Mouse (Mus musculus) forebrain, embryonic 11.5 days (tissue): ENCODE data around the gene Ifitm7. TPM values are rescaled to one million over a fixed set of nuclear protein-coding genes. Genes with fewer than 3 reads are reported as not detected.

Experiments used
- ATAC-seq: fragments of 200-750 bp; cut with Nextera tagmentation; replicated peaks from 2 replicates; pipeline ENCODE4 v1.8.0; 2017; ENCODE audit warnings: moderate TSS enrichment; ENCODE audit not compliant: low FRiP score
- DNase-seq: peaks from one replicate; pipeline ENCODE4 v3.0.0-alpha.2; 2017; ENCODE audit warnings: low spot score
- H3K27ac ChIP-seq: fragments of 300-500 bp; sonication (generic); 2 replicates; pipeline ENCODE4 v1.5.1; 2014; ENCODE audit warnings: low read depth, low read length
- H3K27me3 ChIP-seq: fragments of 300-500 bp; sonication (generic); 2 replicates; pipeline ENCODE4 v1.6.1; 2014; ENCODE audit warnings: mild to moderate bottlenecking, low read length, mixed read lengths; ENCODE audit not compliant: control insufficient read depth, insufficient read depth
- H3K36me3 ChIP-seq: fragments of 300-500 bp; sonication (generic); 2 replicates; pipeline ENCODE4 v1.6.1; 2014; ENCODE audit warnings: mild to moderate bottlenecking, low read length, moderate library complexity, mixed read lengths; ENCODE audit not compliant: control insufficient read depth, insufficient read depth
- H3K4me1 ChIP-seq: fragments of 300-500 bp; sonication (generic); replicated peaks from 2 replicates; pipeline ENCODE4 v1.6.1; 2014; ENCODE audit warnings: low read length, mixed read lengths; ENCODE audit not compliant: control insufficient read depth, insufficient read depth
- H3K4me2 ChIP-seq: fragments of 300-500 bp; sonication (generic); 2 replicates; pipeline ENCODE4 v1.6.1; 2014; ENCODE audit warnings: low read depth, mild to moderate bottlenecking, low read length, moderate library complexity, mixed read lengths; ENCODE audit not compliant: severe bottlenecking
- H3K4me3 ChIP-seq: fragments of 300-500 bp; sonication (generic); 2 replicates; pipeline ENCODE4 v1.5.1; 2014; ENCODE audit warnings: low read depth, low read length
- H3K9ac ChIP-seq: fragments of 300-500 bp; sonication (generic); 2 replicates; pipeline ENCODE4 v1.6.1; 2014; ENCODE audit warnings: low read length
- H3K9me3 ChIP-seq: fragments of 300-500 bp; sonication (generic); 2 replicates; pipeline ENCODE4 v1.6.1; 2016; ENCODE audit warnings: low read length, mixed read lengths; ENCODE audit not compliant: control insufficient read depth
- WGBS: fragments of 180-500 bp; shearing (Covaris S2); extraction: QIAGEN DNeasy Blood & Tissue Kit; methylation state at CpG from one replicate; pipeline ENCODE4 v1.1.7; 2014; 5-methylcytosine and 5-hydroxymethylcytosine counted together
- polyA plus RNA-seq: library from polyadenylated mRNA; unstranded; fragments of >200 nt; fragmentation: Nextera tagmentation; extraction: Ambion mirVana; gene quantifications from 2 replicates; pipeline ENCODE4 v1.2.1, GENCODE M21; 2014

Ifitm7 gene
- polyA plus RNA-seq, 1 experiment from 2014 or later: 1.1 TPM

DNA sequence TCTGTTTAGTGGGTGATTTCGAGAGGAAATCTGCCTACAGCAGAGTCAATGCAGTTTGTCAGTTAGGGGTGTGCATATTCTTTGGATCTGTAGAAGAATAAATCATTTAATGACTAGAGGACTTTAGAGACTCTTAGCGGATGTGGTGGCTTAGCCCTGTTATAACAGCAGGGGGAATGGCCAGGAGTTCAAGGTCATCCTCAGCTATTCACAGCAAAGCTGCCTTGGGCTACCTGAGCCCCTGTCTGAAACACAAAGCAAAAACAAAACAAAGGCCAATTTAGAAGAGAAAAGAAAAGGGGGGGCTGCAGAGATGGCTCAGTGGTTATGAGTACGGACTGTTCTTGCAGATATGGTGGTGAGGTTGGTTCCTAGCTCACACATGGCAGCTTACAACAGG, 35.4 kb downstream of the Ifitm7 start:
- no peak for DNase-seq
- no peaks in the 10 kb centered on the region for H3K36me3 ChIP-seq
- no peaks in the 10 kb centered on the region for H3K27me3 ChIP-seq
- no peak overlapping the region for H3K4me3 ChIP-seq
- no peaks in the 10 kb centered on the region for H3K4me1 ChIP-seq
- ATAC-seq: no peak
- 78% methylated on average over 3 of the region's 3 CpGs for WGBS
- no peak overlapping the region for H3K4me2 ChIP-seq
- H3K9me3 ChIP-seq: no peaks in the 10 kb centered on the region
- no peak overlapping the region for H3K27ac ChIP-seq
- no peak overlapping the region for H3K9ac ChIP-seq

DNA sequence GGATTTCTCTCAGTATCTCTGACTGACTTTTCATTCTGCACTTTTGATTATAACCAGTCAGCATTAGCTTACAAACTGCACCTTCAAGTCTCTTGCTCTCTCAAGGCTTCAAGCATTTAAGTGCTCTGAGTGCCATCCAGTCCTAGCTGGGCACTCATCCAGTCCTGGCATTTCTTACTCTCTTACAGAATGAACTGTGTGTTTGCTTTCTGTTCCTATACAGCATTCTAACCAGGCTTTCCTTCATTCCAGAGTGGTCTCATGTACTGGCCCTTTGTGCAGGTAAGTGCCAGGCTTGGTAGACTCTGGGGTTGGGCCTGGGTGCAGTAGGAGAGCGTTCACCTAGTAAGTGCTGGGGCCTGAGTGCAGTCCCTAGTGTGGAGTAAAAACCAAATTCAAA, 40.4 kb downstream of the Ifitm7 start:
- WGBS: 91% methylated on average over 1 of the region's 1 CpGs
- no peak overlapping the region for H3K4me2 ChIP-seq
- no peak for DNase-seq

DNA sequence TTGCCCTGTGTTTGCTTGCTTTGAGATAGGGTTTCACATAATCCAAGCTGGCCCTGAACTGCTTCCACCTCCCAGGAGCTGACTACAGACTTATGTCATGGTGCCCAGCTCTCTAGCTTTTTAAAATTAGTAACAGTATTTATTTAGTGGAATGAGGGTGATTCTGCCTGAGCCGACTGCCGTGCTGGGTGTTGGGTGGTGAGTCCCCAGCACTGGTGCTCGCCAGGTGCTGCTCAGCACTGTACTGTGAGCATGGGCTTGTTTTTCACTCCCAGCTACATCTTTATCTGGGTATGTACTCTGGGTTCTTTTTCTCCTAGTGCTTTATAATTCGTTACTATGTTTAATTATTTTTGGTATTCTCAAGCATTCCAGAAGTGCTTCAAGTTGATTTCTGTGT, 41.5 kb downstream of the Ifitm7 start:
- DNase-seq: no peak
- WGBS: 75% methylated on average over 4 of the region's 4 CpGs

More for the DNA sequence above, 40.4 kb downstream of the Ifitm7 start:
- ATAC-seq: no peak
- no peaks in the 10 kb centered on the region for H3K4me1 ChIP-seq
- H3K27me3 ChIP-seq: no peaks in the 10 kb centered on the region
- no peak overlapping the region for H3K9ac ChIP-seq
- no peak overlapping the region for H3K27ac ChIP-seq
- no peaks in the 10 kb centered on the region for H3K9me3 ChIP-seq
- no peak overlapping the region for H3K4me3 ChIP-seq
- H3K36me3 ChIP-seq: no peaks in the 10 kb centered on the region

DNA sequence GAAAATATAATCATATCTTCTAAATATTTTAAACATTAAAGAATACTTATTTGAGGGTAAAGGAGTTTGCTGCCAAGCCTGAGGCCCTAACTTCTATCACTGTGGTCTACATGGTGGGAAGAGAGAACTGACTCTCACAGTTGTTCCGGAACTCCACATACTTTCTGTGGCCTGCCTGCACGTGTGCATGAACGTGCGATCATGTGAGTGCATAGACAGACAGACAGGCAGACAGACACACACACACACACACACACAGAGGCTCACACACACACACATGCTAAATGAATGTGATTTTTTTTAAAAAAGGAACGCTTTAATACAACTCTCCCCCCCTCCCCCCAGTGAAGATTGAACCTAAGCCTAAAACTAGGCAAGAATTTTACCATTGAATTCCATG, 41.9 kb downstream of the Ifitm7 start:
- H3K27ac ChIP-seq: no peak overlapping the region
- ATAC-seq (no peak), DNase-seq (no peak)
- 83% methylated on average over 5 of the region's 5 CpGs for WGBS
- H3K4me1 ChIP-seq: no peaks in the 10 kb centered on the region
- H3K36me3 ChIP-seq: no peaks in the 10 kb centered on the region
- H3K4me3 ChIP-seq: no peak overlapping the region
- H3K4me2 ChIP-seq: no peak overlapping the region
- no peaks in the 10 kb centered on the region for H3K9me3 ChIP-seq
- peaks cover 2% of the 10 kb centered on the region; the same call in 1 of the 2 replicates for H3K27me3 ChIP-seq
- H3K9ac ChIP-seq: no peak overlapping the region

More for the DNA sequence above, 41.5 kb downstream of the Ifitm7 start:
- no peak overlapping the region for H3K4me3 ChIP-seq
- no peaks in the 10 kb centered on the region for H3K36me3 ChIP-seq
- no peaks in the 10 kb centered on the region for H3K9me3 ChIP-seq
- no peak overlapping the region for H3K9ac ChIP-seq
- H3K4me2 ChIP-seq: no peak overlapping the region
- no peaks in the 10 kb centered on the region for H3K4me1 ChIP-seq
- ATAC-seq: no peak
- H3K27me3 ChIP-seq: peaks cover 2% of the 10 kb centered on the region; the same call in 1 of the 2 replicates
- H3K27ac ChIP-seq: no peak overlapping the region

DNA sequence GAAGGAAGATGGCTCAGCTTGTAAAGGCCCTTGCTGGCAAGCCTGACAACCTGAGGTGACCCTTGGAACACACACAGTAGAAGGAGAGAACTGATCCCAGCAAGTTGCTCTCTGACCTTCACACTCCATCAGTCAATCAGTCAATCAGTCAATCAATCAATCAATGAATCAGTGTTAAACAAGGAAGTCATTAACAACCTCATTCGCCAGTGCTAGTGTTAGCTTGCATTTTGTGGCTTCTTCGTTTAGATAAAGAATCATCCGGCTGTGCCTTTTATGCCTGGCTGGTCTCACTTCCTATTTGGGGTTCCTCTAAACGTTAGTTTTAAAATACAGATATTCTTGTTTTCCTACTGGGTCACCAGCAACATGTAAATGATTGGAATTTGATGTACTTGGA, 42.5 kb downstream of the Ifitm7 start:
- H3K9me3 ChIP-seq: no peaks in the 10 kb centered on the region
- H3K4me2 ChIP-seq: no peak overlapping the region
- H3K4me1 ChIP-seq: no peaks in the 10 kb centered on the region
- DNase-seq (no peak), ATAC-seq (no peak)
- no peak overlapping the region for H3K9ac ChIP-seq
- no peak overlapping the region for H3K4me3 ChIP-seq
- WGBS: 72% methylated on average over 4 of the region's 4 CpGs
- H3K27me3 ChIP-seq: peaks cover 2% of the 10 kb centered on the region; the same call in 1 of the 2 replicates
- H3K27ac ChIP-seq: no peak overlapping the region
- H3K36me3 ChIP-seq: no peaks in the 10 kb centered on the region

DNA sequence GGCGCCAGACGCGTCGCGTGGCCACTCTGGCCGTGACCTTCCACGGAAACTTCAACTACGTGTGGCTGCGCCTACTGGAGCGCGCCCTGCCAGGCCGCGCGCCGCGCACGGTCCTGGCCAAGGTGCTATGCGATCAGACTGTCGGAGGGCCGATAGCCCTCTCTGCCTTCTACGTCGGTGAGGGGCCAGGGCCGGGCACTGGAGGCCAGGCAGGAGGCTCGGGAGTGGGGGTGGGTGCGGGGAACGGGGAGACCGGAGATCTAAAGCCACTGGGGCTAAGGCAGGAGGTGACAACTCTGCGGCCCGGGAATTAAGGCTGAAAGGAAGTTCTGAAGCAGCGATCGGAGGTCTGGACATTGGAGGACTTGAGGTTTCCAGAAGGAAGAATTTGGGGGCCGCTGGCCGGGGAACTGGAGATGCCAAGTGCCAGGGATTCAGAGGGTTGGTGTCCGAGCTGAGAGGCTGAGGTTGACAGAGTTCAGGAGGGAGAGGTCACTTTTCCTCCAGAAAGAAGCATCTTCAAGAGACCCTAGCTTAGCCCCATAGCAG, 45.8 kb downstream of the Ifitm7 start:
- 2% methylated on average over 34 of the region's 34 CpGs for WGBS
- Histone ChIP-seq H3K4me2 (peak overlapping the region; percentile 96), H3K9ac (peak overlapping the region; percentile 55)

DNA sequence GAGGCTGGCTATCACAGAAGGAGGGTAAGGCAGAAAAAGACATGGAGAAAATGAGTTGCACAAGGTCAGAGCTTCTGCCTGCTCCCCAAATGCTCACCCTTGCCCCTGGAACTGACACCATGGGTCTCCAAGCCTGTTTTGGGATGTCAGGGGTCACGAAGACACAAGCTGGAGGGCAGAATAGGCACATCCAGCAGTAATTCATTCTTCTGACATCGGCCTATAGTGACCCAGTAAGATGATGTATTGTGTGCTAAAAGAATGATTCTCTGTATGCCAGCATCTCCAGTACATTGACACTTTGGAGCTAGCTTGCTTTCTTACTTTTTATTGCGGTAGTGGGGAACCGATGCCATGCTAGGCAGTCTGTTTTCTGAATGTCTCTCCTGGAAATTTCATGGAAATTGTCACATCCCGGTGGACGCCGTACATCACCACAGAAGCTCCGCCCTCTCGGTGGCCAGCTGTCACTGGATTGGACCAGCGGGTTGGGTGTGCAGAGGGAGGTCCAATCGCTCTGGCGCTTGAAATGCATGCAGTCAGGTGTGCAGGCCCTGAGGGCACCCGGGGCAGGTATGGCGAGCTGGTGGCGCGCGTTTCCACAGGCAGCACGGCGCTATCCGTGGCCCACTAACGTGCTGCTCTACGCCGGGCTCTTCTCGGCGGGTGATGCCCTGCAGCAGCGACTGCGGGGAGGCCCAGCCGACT, 46.4 kb downstream of the Ifitm7 start:
- Histone ChIP-seq H3K4me2 (peak overlapping the region; percentile 96), H3K9me3 (no peaks in the 10 kb centered on the region), H3K4me1 (no peaks in the 10 kb centered on the region), H3K36me3 (no peaks in the 10 kb centered on the region), H3K4me3 (peak overlapping the region; percentile 60), H3K9ac (peak overlapping the region; percentile 55), H3K27ac (no peak overlapping the region), H3K27me3 (peaks cover 2% of the 10 kb centered on the region; the same call in 1 of the 2 replicates)
- DNase-seq (peak; percentile 79), ATAC-seq (peak; percentile 95)
- 4% methylated on average over 28 of the region's 28 CpGs for WGBS

More for the DNA sequence above, 45.8 kb downstream of the Ifitm7 start:
- Histone ChIP-seq H3K4me3 (peak overlapping the region; percentile 60), H3K36me3 (no peaks in the 10 kb centered on the region), H3K27me3 (peaks cover 2% of the 10 kb centered on the region; the same call in 1 of the 2 replicates), H3K4me1 (no peaks in the 10 kb centered on the region), H3K9me3 (no peaks in the 10 kb centered on the region), H3K27ac (no peak overlapping the region)
- DNase-seq: peak; percentile 61
- ATAC-seq: peak; percentile 71
